Mouse (Mus musculus) frontal cortex, adult 2 months (tissue): ENCODE results near the gene Klhl21. TPM values are rescaled to one million over a fixed set of nuclear protein-coding genes. Genes with fewer than 3 reads are reported as not detected.

Experiments
- DNase-seq, 2 experiments: peaks; one replicate each; pipeline ENCODE4 v3.0.0; 2022; ENCODE audit warnings: low spot score in 1 of 2; ENCODE audit errors: extremely low spot score in 1 of 2
- polyA plus RNA-seq: library from polyadenylated mRNA; depleted of rRNA; stranded (reverse); fragments of >200 nt; gene quantifications from 2 replicates; pipeline ENCODE4 v1.2.3, GENCODE M21; 2012; rRNA removed

Klhl21 gene
- polyA plus RNA-seq, result 11.2 and 12.1 TPM in 2 replicates

- DNase-seq, result peak; percentile 88 to 95
Measured at GRCm38 (mm10) chr4:152008622-152009075, at the start of gene Klhl21. Gene Klhl21, plus strand, starts transcription at chr4:152008803.

DNA sequence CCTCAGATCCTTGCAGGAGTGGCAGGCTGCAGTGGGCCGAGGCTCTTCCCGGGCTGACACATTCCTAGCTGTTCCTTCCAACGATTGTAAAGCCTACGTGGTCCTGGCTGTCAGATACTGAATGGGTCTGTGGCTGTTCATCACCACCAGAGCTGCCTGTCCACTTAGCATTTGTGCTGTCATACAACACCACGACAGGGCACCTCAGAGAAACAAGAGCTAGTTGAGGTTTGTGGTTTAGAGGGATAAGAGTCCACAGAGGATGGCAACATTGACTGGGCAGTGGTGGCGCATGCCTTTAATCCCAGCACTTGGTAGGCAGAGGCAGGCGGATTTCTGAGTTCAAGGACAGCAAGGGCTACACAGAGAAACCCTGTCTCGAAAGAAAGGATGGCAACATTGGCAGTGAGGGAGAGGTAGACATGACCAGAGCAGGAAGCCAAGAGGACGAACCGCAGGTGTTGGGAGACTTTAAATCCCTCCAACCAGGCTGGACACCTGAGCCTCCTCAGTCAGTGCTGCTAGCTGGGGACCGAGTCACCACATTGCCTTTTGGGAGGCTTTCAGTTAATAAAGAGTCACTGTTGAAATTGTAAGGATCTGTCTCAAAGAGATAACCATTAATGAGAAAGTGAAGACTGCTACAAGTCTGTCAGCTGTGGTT lies 48.6 kb upstream of the Klhl21 start:
- no peak for DNase-seq

DNA sequence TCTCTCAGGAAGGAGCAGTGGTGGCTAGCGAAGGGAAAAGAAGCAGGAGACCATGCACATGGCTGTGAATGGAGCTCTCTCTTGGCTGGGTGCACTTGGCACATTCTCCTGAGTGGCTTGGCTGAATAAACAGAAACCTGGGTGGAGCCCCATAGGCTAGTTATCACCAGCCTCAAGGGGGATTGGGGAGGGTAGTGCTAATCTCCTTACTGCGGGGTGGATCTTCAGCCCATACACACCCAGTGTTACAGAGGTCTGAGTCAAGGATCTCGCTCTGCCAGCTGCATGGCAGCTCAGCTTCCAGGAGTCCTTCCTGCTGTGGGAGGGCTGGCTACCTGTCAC lies 48.1 kb upstream of the Klhl21 start:
- no peak for DNase-seq

DNA sequence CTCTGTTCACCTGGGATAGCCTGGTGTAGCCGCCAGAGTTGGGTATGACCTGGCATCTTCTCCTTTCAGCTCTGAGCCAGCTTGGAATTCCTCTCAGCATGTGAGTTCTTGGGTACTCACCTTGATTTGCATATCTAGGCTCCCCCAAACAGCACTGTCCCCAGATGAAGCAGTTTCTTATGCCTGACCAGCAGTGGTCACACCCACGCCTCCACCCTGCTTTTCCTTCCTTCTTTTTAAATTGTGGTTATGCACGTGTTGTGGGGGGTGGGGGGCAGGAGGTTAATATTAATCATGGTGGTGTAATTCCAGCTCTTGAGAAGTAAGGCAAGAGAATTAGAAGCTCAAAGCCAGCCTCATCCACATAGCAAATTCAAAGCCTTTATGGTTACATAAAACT lies 45.8 kb upstream of the Klhl21 start:
- DNase-seq, result no peak

- DNase-seq, result no peak
Measured at GRCm38 (mm10) chr4:151968204-151968921, 40.2 kb upstream of the Klhl21 start.

DNA sequence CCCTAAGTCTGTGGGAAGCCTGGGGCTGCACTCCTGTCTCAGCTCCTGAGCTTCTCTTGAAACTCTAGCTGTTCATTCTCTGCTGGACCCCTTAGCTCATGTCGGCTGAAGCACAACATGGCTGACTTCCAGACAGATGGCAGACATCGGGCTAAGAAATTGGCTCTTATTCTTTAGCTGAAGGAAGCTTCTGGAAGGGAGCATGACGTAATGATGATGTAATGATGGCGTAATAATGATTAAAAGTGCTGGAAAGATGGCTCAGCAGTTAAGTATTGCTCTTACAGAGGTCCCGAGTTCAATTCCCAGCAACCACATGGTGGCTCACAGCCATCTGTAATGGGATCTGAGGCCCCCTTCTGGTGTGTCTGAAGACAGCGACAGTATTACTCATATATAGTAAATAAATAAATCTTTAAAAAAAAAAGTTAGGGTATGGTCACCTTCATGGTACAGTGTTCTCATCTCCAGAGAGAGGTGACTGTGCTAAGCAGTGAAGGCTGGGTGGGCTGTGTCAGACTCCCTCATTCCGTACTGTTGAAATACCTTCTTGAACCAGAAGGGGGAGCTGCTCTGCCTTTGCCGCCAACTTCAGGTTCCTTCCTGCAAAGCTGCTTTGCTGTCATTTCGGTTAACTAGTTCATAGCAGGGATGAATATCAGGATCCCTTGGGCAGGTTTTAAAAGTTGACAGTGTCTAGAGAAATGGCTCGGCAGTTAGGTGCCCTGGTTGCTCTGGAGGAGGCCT lies 36.2 kb upstream of the Klhl21 start:
- peak in 1 of 2 experiments; percentile 69 for DNase-seq

DNA sequence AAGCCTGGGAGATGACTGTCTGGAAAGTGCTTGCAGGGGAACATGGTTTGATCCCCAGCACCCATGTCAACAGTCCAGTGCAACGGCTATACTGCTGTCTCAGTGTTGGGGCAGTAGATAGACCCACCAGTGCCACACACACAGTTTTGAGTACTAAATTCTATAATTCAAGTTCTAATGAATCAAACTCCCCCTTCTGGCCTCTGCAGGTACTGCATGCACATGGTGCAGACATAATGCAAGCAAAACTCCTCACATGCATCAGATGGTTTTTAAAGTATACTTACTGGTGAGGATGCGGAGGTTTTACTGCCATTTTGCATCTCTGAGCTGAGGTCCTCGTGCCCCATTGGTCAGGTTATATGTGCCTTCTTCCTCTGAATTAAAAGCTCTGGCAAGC lies 33.2 kb upstream of the Klhl21 start:
- DNase-seq, result no peak

GRCm38 (mm10) chr4:151977748-151978147 lies 30.9 kb upstream of the Klhl21 start:
- DNase-seq, result peak; percentile 76 to 95

- DNase-seq, result peak in 1 of 2 experiments; percentile 50
Measured at GRCm38 (mm10) chr4:151980699-151981098, 27.9 kb upstream of the Klhl21 start.

DNA sequence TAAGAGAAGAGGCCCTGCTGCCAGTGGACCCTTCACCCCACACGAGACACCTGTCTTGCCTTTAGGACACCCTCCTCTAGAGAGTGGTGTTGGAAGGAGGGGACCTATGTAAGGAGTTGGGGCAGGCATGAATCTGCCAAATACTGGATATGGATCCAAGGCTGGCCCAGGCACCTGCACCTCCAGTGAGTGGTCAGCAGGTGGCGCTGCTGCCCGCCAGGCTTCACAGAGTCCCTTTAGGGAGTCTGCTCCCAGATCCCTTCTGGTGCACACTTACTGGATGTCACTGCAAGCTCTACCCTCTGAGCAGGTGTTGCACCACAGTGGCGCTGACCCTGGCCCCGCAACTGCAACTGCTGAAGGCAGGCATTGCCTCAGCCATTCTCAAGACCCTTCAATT lies 27.2 kb upstream of the Klhl21 start:
- DNase-seq, result peak; percentile 60 to 93

DNA sequence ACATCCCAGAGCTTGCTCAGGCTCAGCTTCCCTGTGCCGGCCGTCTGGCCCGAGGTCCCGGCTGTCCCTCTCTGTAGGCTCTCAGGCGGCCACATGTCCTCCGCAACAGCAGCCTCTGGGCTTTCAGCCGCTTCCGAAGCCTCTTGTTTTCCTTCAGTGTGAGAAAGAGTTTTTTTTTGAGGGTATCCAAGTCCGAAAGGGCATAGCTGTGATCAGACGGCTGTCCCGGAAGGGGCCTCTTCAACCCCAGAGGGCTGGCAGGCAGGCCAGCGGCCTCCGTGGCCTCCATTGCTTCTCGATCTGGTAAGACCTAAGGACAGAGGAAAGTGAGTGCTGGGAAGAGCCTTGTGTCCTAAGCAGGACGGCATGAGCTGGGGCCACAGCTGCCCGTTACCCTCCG lies 25.6 kb upstream of the Klhl21 start:
- DNase-seq, result no peak

GRCm38 (mm10) chr4:151983560-151983959 lies 25.0 kb upstream of the Klhl21 start:
- DNase-seq, result no peak

- no peak for DNase-seq
Measured at GRCm38 (mm10) chr4:151985886-151986285, 22.7 kb upstream of the Klhl21 start.

DNA sequence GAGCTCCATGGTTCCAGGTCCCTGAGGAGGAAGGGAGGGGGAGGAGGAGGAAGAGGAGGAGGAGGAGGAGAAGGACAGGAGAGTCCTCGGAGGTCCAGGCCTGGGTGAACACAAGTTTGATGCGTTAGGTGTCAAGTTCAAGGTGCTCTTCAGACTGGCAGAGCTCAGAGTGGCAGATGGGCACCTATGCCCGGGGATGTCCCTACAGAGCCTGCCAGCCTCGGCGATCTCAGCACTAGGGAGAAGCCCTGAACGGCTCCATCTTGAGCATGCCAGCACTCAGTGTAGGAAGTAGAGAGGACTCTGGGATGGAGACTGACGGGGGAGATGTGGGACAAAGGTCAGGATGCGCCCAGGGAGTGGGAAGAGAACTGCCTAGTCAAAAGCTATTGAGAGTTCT lies 22.0 kb upstream of the Klhl21 start:
- no peak for DNase-seq

DNA sequence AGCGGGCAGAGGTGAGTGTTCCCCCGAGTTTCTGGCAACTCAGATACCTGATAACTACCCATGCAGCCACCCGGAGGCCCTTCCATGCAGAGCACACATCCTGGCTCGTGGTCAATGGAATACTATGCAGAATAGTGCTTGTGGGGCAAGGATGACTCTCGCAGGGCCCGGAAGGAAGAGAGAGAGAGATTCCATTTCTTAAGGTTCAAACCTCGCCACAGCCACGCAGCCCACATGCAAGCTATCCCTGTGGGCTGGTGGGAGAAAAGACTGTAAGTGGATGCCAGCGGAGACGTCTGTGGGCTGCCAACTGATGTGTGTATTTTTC lies 20.6 kb upstream of the Klhl21 start:
- no peak for DNase-seq

DNA sequence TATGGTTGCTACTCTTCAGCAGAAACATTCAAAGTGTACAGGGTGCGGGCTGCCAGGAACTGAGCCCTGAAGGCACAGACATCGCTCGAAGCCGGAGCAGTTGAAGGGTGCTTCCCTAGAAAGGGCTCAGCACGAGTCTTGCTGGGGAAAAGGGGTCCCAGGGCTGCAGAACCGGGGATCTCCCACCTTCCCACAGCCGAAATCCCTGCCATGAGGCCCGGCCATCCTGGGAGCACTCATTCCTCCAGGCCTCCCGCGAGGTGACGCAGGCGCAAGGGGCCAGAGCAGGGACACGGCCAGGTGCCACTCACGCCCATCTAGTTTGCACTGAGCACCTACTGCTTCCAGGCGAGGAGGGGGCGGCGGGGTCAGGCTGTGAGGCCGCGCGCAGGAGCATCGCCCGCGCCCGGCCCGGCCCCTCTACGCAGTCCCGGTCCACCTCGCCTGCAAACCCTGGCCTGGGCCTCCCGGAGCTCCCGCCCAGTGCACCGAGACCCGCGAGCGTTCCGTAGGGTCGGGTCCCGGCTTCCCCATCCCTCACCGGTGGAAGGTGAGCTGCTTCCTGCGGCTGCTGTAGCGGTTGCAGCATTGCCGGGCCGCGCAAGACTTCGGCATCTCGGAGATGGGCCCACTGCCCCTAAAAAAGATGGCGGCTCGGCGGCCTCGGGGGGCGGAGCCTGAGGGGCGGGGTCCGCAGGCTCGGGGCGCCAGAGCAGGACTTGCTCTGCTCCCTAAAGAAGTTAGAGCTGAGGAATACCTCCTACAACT lies 20.1 kb upstream of the Klhl21 start, which contains the start of gene Thap3:
Gene Thap3 (minus strand): TSS at position 656 of the 768 bp plus-strand sequence.
- peak in 1 of 2 experiments; percentile 85 for DNase-seq

- no peak for DNase-seq
Measured at GRCm38 (mm10) chr4:151989110-151989488, 19.5 kb upstream of the Klhl21 start.

DNA sequence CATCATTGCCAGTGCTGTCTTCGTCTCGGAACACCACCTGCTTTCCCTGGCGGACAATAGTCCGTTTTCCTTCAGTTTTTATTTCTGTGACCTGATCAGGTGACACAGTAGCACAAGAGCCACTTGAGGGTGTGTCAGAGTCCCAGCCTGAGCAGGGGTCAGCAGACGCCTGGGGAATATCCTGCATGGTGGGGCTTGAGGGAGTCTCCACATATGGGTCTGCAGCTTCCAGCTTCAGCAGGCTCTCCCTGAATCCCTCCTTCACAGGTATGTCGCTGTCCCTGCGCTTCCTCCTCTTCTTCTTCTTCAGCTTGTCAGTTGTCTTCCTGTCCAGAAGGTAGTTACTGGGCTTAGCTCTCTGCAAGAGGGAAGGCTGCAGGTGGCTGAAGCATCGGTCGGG lies 16.5 kb upstream of the Klhl21 start:
- DNase-seq, result no peak

DNA sequence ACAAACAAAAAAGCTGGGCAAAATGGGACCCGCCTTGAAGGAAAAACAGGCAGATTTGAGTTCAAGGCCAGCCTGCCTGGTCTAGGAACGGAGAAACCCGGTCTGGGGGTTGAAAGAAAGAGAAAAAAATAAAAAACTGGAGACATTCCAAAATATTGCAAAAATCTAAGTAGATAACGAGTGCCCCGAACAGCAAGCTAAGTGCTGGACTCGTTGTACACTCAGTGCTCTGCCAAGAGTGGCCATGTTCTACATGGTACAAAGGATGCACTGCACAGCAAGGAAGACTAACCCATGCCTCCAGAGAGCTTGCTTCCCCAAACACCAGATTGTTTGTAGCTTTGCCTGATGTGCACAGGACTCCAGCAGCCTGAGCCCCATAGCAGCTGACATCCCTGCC lies 15.6 kb upstream of the Klhl21 start:
- no peak for DNase-seq

DNA sequence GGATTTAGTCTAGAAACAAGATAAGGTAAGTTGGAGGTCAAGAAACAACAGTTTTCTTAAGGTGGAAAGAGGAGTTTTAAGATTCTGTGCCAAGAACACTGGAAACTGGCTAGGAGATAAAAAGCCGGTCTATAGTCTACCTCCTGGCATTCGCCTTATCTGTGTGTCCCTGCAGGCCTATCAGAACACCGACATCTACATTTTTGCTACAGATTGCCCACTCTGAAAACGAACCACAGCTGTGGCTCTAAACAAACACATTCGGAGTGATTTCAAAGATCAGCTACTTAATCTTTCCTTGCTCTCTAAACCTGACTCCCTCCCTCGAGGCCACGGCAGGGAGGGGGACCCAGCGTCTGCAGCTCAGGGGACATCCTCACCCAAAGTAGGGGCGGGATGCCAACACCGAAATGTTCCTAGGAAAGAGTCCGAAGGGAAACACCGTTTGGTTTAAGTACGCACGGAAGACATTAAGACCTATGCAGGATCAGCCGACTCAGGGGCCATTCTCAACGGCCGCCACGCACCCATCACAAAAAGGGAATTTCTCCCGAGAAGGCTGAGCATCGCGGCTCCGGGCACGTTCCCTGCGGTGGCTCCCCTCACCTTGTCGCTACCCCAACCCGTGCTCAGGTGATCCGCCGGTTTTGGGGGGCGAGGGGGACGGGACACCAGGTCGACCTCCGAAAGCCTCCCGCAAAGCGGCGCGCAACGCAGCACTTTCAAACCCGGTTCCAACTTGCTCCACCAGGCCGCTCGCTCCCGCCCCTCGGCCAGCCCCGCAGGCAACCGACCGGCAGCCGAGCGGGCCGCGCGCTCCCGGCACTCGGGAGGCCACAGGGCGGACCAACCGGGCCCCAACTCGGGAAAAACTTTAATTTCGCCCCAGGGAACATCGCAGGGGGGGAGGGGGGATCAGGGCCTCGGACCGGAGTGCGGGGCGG lies 14.1 kb upstream of the Klhl21 start:
- no peak for DNase-seq
